Mouse (Mus musculus): ENCODE results near the gene Spindoc.

Spindoc gene

DNA sequence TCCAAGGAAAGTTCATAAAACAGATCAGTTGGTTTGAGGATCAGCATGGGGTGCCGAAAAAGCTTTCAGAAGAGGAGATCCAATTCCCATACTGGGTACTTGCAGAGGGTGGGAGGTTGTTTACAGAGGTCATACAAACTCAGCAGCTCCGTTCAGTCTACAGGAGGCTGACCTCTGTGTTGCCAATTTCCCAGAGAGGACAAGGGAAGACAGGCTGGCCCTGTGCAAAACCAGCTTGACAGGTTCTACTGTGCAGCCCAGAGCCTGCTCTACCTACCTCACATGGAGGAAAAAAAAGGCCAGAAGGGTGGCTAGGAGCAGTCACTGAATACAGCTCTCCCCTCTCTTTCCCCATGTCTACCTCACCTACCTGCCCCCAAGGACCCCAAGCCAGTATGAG, 48.7 kb downstream of the Spindoc start:
- DNase-seq (ENCODE audit: low spot score), result peak; percentile 43

DNA sequence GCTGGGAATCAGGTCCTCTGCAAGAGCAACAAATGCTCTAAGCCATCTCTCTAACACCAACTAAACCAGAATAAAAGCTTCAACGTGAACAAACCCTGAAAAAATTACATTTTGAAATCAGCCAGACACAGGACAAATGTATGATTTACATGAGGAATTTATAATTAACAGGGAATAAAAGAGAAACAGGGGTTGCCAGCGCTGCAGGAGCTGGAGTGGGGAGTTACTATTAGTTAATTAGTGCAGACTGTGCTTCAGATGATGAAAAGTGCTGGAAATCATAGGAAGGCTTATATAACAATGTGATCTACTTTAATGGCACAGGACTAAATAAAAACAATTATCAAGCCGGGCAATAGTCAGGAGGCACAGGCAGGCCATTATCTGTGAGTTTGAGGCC, 61.4 kb downstream of the Spindoc start:
- DNase-seq (ENCODE audit: low spot score), result no peak

DNA sequence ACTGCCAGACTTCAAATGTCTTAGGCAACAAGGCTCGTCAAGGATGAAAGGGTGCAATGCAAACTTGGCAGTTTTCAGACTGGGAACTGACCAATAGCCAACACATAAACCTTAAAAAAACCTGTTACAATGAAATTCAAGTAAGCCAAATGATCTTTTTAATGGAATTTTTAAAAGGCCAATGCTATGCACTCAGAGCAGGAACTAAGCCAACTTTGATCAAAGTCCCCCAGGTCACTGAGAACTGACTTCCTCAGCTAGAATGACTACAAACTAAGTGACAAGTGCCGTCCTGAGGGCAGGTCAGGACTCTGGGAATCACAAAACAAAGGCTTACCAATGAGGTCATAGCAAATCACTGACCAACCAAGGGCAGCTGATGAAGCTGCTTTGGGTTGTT, 62.6 kb downstream of the Spindoc start:
- DNase-seq (ENCODE audit: low spot score), result no peak

DNA sequence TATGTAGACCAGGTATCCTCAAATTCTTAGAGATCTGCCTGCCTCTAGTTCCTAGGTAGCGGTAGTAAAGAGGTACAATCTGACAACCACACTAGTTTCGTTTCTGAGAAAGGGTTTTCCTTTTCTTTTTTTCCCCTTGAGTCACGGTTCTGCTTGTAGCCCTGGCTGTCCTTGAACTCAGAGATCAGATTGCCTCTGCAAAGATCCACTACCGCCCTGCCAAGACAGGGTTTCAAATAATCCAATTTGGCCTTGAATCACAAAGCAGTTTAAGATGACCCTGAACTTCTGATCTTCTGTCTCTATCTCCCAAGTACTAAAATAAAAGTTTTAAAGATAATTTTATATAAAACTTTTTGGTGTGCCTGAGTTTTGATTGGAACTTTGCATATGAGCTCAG, 65.1 kb downstream of the Spindoc start:
- no peak for DNase-seq (ENCODE audit: low spot score)

DNA sequence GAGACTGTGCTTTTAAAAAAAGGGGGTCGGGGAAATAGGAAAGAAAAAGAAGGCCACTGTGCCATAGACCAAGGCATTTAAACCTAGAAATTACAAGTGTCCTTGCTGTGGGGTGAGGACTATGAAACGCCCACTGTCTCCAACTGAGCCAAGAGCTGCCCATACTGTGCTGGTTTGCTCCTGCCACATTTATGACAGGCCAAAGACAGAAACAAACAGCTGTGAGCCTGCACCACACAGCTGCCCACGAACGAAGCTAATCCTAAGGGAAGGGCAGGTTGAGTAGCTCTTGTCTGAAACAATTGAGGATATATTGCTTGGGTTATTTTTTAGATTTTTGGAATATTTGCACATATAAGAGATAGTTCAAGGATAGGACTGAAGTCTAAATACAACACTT, 66.0 kb downstream of the Spindoc start:
- no peak for DNase-seq (ENCODE audit: low spot score)

DNA sequence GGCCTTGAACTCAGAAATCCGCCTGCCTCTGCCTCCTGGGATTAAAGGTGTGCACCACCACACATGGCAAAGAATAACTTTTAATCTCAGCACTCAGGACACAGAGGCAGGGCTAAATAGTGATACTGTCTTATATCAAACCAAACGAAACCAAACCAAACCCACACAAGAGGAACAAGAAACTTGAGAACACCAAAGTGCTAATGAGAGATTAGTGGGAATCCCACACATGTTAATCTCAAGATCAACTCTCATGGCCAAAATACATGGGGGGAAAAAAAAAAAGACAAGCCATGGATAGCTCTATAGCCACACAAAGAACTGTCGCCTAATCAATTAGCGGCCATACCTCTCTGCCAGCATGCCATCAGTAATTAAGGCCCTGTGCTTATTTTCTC, 67.2 kb downstream of the Spindoc start:
- no peak for DNase-seq (ENCODE audit: low spot score)

DNA sequence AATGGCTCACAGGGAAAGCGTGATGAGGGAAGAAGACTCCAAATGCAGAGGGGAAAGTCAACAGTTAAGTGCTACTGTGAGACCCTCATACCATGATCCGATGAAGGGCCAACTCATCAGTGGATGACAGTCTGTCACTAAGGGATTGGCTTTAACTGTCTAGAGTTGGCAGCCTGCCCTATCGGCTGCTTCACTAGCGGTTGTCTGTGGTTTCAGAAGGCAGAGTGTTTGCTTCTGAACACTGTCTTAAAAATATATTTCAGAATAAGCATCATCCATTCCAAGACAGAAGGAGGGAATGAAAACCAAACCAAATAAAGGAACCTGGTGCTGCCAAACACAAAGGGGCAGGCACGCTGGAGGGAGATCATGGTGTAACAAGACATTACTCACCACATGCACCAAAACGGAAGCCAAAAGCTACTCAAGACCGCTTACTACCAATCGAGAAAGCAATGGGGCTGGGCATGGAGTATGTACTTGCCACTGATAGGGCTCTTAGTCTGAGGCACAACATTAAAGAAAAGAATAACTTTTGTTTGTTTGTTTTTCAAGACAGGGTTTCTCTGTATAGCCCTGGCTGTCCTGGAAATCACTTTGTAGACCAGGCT, 67.7 kb downstream of the Spindoc start:
- DNase-seq (ENCODE audit: low spot score), result no peak

DNA sequence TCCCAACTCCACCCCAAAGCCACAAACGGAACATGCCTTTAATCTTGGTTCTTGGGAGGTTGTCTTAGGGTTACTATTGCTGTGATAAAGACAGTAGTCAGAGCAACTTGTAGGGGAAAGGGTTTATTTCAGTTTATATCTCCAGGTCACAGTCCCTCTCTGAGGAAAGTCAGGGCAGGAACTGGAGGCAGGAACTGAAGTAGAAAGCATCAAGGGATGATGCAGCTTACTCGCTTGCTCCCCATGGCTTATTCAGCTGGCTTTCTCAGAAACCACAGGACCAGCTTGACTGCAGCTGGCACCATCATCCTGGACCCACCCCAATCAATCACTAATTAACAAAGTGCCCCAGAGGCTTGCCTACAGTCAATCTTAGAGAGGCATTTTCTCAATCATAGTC, 69.1 kb downstream of the Spindoc start:
- DNase-seq (ENCODE audit: low spot score), result no peak

DNA sequence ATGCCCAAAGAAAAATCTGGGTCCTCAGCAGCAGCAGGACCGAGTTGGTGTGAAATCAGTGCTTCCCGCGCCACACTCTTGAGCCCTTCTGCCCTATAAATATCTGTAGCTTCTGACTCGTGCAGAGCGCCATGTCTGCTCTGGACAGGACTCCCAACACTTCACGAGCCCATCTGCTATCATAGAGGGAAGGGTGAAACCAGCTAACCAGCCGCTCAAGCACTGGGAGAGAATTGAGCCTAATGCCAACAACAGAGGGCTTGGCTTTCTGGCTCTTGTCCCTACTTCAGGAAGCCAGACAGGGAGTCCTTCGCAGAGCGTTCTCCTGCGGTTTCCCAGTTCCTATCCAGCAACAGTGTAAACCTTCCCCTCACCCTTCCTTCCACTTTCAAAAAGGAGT, 71.5 kb downstream of the Spindoc start:
- DNase-seq (ENCODE audit: low spot score), result no peak

DNA sequence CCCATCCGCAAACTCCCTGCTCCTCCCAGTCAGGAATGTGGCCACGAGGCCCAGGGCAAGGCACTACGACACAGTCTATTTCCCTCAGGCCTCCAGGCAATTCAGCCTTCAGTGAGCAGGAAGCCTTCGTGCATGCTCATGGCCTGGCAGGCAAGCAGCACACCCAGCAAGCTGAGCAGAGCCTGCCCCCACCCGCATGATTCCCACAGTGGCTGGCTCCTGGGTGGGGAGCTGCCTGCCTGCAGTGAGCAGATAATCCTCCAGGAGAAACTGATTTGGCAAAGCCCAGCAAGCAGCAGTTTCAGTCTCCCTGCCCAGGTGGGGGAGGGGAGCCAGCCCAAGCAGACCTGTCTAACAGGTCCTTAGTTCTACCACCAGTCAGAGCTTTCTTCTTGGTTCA, 72.1 kb downstream of the Spindoc start:
- peak; percentile 80 for DNase-seq (ENCODE audit: low spot score)

DNA sequence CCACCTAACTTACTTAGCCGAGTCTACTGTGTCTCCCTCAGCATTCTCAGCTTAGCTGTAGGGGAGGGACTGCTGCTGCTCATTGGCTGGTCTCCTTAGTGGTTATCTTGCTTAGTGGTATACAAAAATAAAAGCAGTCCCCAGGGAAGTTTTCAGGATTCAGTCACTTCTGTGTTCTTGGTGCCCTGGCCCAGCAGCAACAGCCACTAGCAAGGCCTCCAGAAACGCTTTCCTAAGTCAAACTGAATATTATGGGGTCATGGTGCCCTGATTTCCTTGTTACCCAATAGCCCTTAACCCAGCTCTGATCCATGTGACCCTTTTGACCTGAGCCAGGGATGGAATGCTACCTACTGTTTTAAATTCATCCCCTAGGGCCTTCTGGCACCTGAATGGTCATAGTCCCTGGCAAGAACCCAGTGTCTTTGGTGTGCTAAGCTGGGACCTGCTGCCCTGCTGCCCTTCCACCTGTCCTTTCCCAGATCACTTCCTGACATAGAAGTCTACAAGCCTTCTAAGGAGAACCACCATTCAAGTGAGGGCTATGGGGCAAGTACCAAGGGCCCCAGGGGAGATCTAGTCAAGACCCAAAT, 73.0 kb downstream of the Spindoc start:
- no peak for DNase-seq (ENCODE audit: low spot score)

DNA sequence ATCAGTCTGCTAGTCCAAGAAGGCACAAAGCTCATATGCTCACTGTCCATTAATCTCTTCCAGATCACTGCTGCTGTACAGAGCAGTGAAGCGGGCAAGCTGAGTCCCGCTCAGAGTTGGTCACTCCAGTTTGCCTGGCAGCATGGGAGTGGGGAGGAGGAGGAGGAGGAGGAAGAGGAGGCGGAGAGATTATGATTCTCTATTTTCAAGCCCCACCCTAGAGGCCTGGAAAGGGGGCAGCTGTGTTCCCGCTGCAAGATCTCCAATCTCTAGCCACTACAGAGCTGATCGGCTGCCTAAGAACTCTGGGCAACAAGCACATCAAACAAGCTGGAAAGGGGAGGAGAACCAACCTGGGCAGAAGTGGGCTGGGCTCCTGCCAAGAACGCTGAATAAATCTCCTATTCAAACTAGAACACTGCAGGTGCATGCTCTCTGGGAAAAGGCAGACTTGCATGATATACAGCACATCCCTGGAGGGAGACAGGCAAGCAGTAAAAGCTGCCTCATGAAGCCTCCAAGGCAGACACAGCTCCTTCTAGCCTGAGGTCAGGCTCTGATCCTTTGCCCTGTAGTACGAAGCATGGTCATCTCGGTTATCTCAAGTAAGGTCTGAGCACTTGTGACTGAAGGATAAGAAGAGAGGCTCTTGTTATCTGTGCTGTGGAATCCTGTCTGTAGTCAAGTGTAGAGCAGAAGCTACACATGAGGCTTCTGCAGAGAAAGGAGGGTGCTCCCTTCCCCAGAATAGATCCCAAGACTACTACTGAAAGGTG, 74.6 kb downstream of the Spindoc start:
- peak; percentile 37 for DNase-seq (ENCODE audit: low spot score)

DNA sequence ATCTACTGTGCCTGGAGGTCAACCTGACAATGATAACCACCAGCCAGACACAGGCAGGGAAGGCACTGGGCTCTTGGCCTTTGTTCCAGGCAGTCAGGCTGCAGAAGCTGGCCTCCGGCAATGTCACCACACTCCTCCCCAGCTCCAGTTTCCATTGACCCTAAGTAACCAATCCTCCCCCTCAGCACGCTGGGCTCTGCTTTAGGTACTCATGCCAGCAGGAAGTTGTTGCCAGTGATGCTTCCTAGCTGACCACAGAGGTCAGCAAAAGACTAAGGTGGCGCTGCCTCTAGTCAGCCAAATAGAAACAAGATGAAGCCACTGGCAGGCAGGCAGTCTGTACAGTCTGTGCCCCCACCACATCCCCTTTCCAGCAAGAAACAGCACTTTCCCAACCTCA, 75.8 kb downstream of the Spindoc start:
- no peak for DNase-seq (ENCODE audit: low spot score)

DNA sequence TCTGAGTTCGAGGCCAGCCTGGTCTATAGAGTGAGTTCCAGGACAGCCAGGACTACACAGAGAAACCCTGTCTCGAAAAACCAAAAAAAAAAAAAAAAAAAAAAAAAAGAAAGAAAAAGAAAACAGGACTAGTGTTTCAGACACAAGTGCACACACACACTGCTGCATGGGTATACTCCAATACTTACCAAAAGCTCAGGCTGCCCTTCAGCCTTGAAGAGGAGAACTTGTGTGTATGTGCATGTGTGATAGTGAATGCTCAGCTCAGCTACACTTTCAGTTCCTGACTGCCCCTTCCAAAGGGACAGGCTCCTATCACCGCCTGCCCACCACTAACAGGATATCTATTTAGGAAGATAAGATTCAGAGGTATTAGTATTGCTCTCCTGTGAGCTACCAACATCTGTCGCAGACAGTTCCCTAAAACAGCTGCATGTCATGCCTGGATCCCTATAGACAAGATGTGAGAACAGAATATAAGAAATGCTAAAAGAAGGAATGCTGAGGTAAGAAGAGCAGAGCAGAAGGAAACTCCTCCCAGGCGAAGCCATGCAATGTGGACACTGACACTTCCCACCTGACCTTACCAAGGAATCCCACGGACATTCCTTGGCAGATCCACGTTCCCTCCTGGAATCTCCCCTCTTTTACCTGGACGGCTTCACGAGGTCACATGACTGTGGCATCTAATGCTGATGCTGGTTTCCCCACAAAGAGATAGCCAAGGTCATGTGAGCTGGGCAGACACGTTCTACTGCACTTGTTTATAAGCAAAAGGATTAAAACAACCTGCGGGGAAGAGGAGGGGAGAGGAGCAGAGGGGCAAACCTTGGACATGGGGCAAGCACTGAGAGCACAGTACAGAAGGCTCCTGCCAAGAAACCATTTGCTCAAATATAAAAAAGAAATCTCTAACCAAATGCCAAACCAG, 77.1 kb downstream of the Spindoc start:
- no peak for DNase-seq (ENCODE audit: low spot score)

DNA sequence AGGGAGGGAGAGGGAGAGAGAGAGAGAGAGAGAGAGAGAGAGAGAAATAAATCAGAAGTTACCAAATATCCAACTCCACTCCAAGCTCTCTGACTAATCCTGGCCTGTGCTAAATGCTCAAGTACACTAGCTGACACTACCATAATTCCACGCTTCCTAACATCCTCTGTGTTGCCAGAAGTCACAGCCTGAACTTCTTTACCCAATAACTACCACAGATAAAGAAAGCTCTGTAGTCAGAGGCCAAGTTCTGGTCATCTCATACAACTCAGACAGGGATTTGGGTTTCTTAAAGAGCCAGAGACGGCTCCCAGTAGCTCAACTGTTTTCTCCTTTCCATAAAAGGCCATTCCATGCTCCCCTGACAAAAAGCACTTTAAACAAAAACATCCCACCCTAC, 78.0 kb downstream of the Spindoc start:
- DNase-seq (ENCODE audit: low spot score), result no peak

Measured in urinary bladder, postnatal 25 days (tissue).